Mouse (Mus musculus): ENCODE results near the gene Gga1. TPM values are rescaled to one million over a fixed set of nuclear protein-coding genes. Genes with fewer than 3 reads are reported as not detected.

The Gga1 gene
- polyA plus RNA-seq, 1 experiment: 56.5 TPM

GRCm38 (mm10) chr15:78841161-78841790 lies 35.7 kb upstream of the Gga1 start:
- DNase-seq: no peak
- no peaks in the 10 kb centered on the region for H3K27me3 ChIP-seq (replicated peaks; ENCODE audit: control insufficient read depth, insufficient read depth, low read length)
- no peak overlapping the region for H3K4me3 ChIP-seq (ENCODE audit: insufficient read depth, low read depth, low read length)
- no peak for TF ChIP-seq CTCF (conservative IDR thresholded peaks at IDR 0.05; ENCODE audit: insufficient read depth, insufficient read length, low read depth, low read length)
- no peak for TF ChIP-seq POLR2A (IDR thresholded peaks at IDR 0.05; ENCODE audit: low read depth, low read length)
- peak overlapping the region; percentile 34; the same call in 1 of the 2 replicates for H3K27ac ChIP-seq (ENCODE audit: insufficient read depth, low read depth, low read length)
- H3K36me3 ChIP-seq (ENCODE audit: control insufficient read depth, insufficient read depth, low read length): no peaks in the 10 kb centered on the region
- peaks cover 9% of the 10 kb centered on the region; the same call in 1 of the 2 replicates for H3K4me1 ChIP-seq (ENCODE audit: control insufficient read depth, insufficient read depth, low read length)
- WGBS: 82% methylated on average over 6 of the region's 6 CpGs

GRCm38 (mm10) chr15:78842371-78843163 lies 34.4 kb upstream of the Gga1 start, which contains the start of gene Cdc42ep1:
Cdc42ep1 (plus strand) TSS chr15:78842624.
- peak within 1 kb of the TSS; percentile 85 for H3K4me3 ChIP-seq (ENCODE audit: insufficient read depth, low read depth, low read length)
- TF ChIP-seq POLR2A (IDR thresholded peaks at IDR 0.05; ENCODE audit: low read depth, low read length) (no peak), CTCF (conservative IDR thresholded peaks at IDR 0.05; ENCODE audit: insufficient read depth, insufficient read length, low read depth, low read length) (no peak)

GRCm38 (mm10) chr15:78843581-78844469 lies 33.2 kb upstream of the Gga1 start:
- Histone ChIP-seq H3K4me3 (ENCODE audit: insufficient read depth, low read depth, low read length) (peak overlapping the region; percentile 85), H3K27ac (ENCODE audit: insufficient read depth, low read depth, low read length) (peak overlapping the region; percentile 99), H3K27me3 (replicated peaks; ENCODE audit: control insufficient read depth, insufficient read depth, low read length) (no peaks in the 10 kb centered on the region), H3K4me1 (ENCODE audit: control insufficient read depth, insufficient read depth, low read length) (peaks cover 12% of the 10 kb centered on the region; the same call in 1 of the 2 replicates), H3K36me3 (ENCODE audit: control insufficient read depth, insufficient read depth, low read length) (no peaks in the 10 kb centered on the region)
- no peak for TF ChIP-seq CTCF (conservative IDR thresholded peaks at IDR 0.05; ENCODE audit: insufficient read depth, insufficient read length, low read depth, low read length)
- TF ChIP-seq POLR2A (IDR thresholded peaks at IDR 0.05; ENCODE audit: low read depth, low read length): no peak
- WGBS: 42% methylated on average over 21 of the region's 21 CpGs
- peak; percentile 38 for DNase-seq

More at GRCm38 (mm10) chr15:78842371-78843163, 34.4 kb upstream of the Gga1 start, which contains the start of gene Cdc42ep1:
- peaks cover 12% of the 10 kb centered on the region; the same call in 1 of the 2 replicates for H3K4me1 ChIP-seq (ENCODE audit: control insufficient read depth, insufficient read depth, low read length)
- H3K27me3 ChIP-seq (replicated peaks; ENCODE audit: control insufficient read depth, insufficient read depth, low read length): no peaks in the 10 kb centered on the region
- H3K27ac ChIP-seq (ENCODE audit: insufficient read depth, low read depth, low read length): peak within 1 kb of the TSS; percentile 99
- peak; percentile 81 for DNase-seq
- no peaks in the 10 kb centered on the region for H3K36me3 ChIP-seq (ENCODE audit: control insufficient read depth, insufficient read depth, low read length)
- WGBS: under 1% methylated on average over 85 of the region's 86 CpGs

- H3K4me3 ChIP-seq (ENCODE audit: insufficient read depth, low read depth, low read length): peak overlapping the region; percentile 85
- H3K27me3 ChIP-seq (replicated peaks; ENCODE audit: control insufficient read depth, insufficient read depth, low read length): no peaks in the 10 kb centered on the region
- TF ChIP-seq POLR2A (IDR thresholded peaks at IDR 0.05; ENCODE audit: low read depth, low read length): no peak
- no peak for TF ChIP-seq CTCF (conservative IDR thresholded peaks at IDR 0.05; ENCODE audit: insufficient read depth, insufficient read length, low read depth, low read length)
- peak overlapping the region; percentile 99 for H3K27ac ChIP-seq (ENCODE audit: insufficient read depth, low read depth, low read length)
- DNase-seq: peak; percentile 82
- H3K36me3 ChIP-seq (ENCODE audit: control insufficient read depth, insufficient read depth, low read length): no peaks in the 10 kb centered on the region
- WGBS: 39% methylated on average over 9 of the region's 9 CpGs
- H3K4me1 ChIP-seq (ENCODE audit: control insufficient read depth, insufficient read depth, low read length): peaks cover 12% of the 10 kb centered on the region; the same call in 1 of the 2 replicates
These were observed 32.2 kb upstream of the Gga1 start for GRCm38 (mm10) chr15:78844791-78845190.

- TF ChIP-seq POLR2A (IDR thresholded peaks at IDR 0.05; ENCODE audit: low read depth, low read length) (no peak), CTCF (conservative IDR thresholded peaks at IDR 0.05; ENCODE audit: insufficient read depth, insufficient read length, low read depth, low read length) (no peak)
- no peaks in the 10 kb centered on the region for H3K36me3 ChIP-seq (ENCODE audit: control insufficient read depth, insufficient read depth, low read length)
- DNase-seq: peak; percentile 66
- 41% methylated on average over 11 of the region's 11 CpGs for WGBS
- H3K27me3 ChIP-seq (replicated peaks; ENCODE audit: control insufficient read depth, insufficient read depth, low read length): no peaks in the 10 kb centered on the region
- peaks cover 12% of the 10 kb centered on the region; the same call in 1 of the 2 replicates for H3K4me1 ChIP-seq (ENCODE audit: control insufficient read depth, insufficient read depth, low read length)
- H3K4me3 ChIP-seq (ENCODE audit: insufficient read depth, low read depth, low read length): peak overlapping the region; percentile 25; the same call in 1 of the 2 replicates
- peak overlapping the region; percentile 91 for H3K27ac ChIP-seq (ENCODE audit: insufficient read depth, low read depth, low read length)
These were observed 31.7 kb upstream of the Gga1 start for GRCm38 (mm10) chr15:78845321-78845720.

- Histone ChIP-seq H3K4me3 (ENCODE audit: insufficient read depth, low read depth, low read length) (peak overlapping the region; percentile 11; the same call in 1 of the 2 replicates), H3K27me3 (replicated peaks; ENCODE audit: control insufficient read depth, insufficient read depth, low read length) (no peaks in the 10 kb centered on the region), H3K36me3 (ENCODE audit: control insufficient read depth, insufficient read depth, low read length) (no peaks in the 10 kb centered on the region), H3K4me1 (ENCODE audit: control insufficient read depth, insufficient read depth, low read length) (peaks cover 12% of the 10 kb centered on the region; the same call in 1 of the 2 replicates), H3K27ac (ENCODE audit: insufficient read depth, low read depth, low read length) (peak overlapping the region; percentile 91)
- DNase-seq: peak; percentile 66
- WGBS: 37% methylated on average over 8 of the region's 8 CpGs
- TF ChIP-seq CTCF (conservative IDR thresholded peaks at IDR 0.05; ENCODE audit: insufficient read depth, insufficient read length, low read depth, low read length): no peak
- no peak for TF ChIP-seq POLR2A (IDR thresholded peaks at IDR 0.05; ENCODE audit: low read depth, low read length)
These were observed 31.1 kb upstream of the Gga1 start for GRCm38 (mm10) chr15:78845867-78846266.

All from kidney, adult 2 months (tissue).